Mouse (Mus musculus) ES-CJ7 (cell line): ENCODE data around the gene Psma5.

Experiments
- DNase-seq: peaks from one replicate; pipeline ENCODE4 v3.0.0; 2011; ENCODE audit warnings: low read depth, low spot score

Psma5 gene

DNA sequence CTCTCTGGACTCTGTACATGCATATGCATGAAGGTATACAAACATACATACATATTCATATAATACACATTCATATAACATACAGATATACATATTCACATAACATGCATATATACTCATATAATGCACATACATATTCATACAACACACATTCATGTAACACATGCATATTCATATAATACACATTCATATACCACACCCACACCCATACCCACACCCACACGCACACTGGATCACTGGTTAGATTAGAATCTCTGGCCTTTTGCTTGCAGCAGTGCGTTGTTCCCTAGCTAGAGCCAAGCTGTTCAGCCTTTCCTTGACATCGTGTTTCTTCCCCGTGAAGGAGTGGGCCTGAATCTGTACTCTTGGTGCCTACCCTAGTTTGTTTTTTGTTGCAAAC is 48.0 kb downstream of the Psma5 start:
- DNase-seq, result no peak

DNA sequence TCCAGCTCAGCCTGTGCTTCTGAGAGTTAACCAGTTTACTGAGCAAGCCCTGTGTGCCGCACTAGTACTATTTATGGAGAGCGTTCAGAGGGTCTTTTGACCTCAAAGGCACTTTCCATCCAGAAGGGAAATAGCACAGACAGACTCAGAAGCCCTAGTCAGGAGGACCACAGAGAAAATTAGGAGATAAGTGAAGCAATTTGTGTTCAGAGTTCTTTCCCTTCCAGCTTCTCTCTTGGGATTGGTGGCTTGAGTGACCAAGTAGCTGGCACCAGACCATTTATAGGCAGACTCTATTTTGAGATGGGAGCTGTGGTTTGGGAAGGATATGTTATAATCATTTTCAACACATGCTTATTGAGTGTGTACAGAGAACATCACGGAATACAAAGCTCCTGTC is 49.7 kb downstream of the Psma5 start:
- DNase-seq, result no peak

DNA sequence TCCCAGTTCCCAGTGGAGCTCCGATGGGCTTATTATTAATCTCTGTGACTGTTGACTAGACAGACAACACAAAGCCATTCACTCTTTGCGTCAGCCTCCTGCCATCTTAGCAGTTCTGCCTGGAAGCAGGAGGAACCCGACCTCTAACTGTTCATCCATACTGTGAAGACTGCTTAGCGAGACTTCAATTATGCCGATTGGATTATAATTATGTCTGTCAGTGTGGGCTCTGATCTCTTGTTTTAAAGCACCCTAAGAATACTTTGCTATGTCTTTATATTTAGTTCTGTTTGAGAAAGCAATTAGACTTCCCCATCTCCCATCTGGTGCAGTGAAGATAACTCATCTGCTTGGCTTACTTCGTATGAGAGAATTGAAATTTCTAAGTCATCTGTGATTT is 50.8 kb downstream of the Psma5 start:
- DNase-seq, result no peak

DNA sequence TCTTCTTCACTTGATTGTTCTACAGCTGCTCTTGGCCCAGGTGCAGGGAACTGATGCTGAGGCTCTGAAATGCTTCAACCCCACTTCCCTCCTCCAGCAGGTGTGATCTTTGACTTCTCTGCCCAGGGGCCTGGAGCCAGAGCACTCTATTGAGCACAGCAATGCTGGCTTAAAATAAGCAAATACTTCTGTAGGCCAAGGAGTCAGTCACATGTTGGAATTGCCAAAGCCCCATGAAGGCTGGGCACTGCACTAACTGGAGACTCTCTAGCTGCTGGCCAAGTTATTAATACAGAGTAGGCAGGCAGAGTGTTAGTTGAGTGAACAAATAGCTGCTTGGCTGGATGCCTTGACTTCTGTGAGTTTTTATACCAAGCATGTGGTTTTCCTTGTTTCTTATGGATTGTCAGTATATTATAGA is 54.2 kb downstream of the Psma5 start:
- no peak for DNase-seq

DNA sequence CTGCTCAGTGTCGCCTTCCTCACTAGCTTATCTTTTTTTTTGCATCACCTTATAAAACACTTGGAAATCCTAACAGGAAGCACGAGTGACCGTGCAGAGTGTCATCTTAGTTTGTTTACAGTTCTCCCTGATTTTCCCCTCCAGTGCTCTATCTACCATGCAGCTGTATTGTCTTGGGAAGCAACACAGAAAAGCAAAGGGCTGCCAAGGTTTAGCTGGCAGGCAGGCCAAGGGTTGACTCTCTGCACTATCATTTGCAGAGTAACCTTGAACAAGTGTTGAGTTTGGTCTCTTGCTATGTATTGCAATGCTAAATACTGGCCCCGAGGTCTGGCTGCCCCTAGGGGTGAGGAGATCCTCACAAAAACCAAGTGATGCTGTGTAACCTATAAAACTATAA is 55.0 kb downstream of the Psma5 start:
- DNase-seq, result no peak

DNA sequence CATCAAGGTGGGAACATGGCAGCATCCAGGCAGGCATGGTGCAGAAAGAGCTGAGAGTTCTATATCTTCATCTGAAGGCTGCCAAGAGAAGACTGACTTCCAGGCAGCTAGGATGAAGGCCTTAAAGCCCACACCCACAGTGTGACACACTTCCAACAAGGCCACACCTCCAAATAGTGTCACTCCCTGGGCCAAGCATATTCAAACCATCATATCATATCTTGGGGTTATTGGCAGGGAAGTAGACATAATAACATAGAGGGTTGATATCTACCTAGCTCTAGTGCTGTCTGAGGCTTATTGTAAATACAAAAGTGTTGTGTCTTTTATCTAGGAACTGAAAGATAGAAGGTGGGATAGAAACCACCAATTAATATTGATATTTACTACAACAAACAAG is 55.7 kb downstream of the Psma5 start:
- DNase-seq, result no peak

DNA sequence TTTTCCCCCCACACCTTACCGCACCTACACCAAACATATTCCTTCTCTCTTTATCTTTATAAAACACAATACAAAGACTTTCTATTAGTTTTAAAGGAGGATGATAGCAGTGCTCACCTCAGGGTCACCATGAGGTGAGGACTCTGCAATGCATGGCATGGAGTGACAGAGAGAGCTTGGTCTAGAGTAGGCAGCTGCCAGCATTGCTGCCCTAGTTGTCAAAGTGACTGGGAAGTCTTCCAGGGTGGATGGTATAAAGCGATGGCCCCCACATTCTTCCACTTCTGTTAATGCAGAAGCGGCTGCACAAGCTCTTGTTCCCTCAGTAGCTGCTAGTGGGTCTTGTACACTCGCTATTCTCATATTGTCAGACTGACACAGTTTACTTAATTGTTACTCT is 56.4 kb downstream of the Psma5 start:
- DNase-seq, result no peak

DNA sequence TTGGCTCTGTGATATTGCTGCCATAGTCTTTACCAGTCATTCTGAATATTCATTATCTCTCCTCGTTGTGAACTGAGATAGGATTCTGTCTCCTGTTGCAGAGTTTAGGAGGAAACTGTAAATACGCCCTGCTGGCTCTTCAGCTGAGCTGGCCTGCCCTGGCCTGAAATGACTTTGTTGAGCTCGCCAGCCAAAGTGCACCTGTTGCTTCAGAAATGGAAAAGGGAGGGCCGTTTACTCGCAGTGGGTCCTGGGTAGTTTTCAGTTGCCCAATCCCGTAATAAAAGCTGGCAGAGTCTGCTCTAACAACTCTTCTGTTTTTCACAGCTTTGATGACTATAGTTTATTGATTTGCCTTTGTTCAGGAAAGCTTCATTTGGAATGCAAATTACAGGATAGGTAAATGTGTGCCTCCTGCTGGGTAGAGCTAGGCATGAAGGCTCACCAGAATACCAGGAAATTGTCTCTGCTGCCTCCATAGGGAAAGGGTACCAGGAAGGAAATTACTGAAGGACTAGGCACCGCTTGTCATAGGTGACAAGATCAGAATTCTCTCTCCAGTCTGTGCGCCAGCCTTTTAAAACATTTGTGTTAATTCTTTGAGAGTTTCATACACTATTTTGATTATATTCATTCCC is 57.4 kb downstream of the Psma5 start:
- no peak for DNase-seq

DNA sequence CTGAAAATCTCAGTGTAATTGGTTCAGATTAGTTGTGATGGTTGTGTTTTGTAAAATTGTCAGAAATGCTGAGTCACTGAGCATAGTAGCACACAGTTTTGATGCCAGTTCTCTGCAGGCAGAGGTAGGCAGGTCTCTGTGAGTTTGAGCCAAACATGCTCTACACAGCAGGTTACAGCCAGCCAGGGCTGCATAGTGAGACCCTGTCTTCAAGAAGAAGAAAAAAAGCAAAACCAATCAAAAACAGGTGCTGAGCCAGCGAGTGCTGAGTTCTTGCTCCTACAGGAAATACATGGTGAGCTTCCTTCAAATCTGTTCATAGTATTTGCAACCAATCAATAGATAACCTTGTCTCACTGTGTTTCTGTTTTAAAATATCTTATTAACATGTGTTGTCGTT is 61.8 kb downstream of the Psma5 start:
- DNase-seq, result no peak

DNA sequence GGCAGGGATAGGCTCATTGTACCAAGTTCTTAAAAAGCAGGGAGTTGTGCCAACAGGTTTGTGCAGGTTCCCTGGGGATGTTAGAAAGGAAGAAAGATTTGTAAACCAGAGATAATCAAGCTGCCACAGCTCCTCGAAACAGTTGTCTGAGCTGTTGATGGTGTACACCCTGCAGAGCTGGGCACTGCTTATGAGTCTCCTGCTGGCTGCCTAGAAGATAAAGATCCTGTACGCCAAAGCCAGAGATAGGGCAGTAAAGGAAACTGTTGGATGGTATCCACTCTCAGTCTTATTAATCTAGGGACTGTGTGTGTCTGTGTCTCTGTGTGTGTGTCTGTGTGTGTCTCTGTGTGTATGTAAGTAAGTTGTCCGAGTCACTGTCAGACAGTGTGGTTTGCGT is 64.9 kb downstream of the Psma5 start:
- no peak for DNase-seq

DNA sequence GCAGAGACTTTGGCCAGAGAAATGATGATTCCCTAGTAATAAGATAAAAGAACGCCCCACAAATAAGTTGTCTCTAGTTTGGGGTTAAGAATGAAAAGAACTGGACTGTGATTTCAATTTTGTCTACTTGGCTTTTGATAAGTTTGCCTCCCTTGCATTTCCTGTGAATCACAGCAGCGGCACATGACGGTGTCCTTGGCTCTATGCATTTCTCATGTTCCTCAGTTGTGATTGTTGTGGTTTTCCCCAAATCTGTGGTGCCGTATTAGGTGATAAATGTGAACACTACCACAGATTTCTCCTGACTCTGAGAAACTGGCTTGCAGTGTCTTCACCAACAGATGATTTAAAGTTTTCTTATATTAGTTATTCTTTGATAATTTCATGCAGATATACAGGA is 65.4 kb downstream of the Psma5 start:
- DNase-seq, result no peak

DNA sequence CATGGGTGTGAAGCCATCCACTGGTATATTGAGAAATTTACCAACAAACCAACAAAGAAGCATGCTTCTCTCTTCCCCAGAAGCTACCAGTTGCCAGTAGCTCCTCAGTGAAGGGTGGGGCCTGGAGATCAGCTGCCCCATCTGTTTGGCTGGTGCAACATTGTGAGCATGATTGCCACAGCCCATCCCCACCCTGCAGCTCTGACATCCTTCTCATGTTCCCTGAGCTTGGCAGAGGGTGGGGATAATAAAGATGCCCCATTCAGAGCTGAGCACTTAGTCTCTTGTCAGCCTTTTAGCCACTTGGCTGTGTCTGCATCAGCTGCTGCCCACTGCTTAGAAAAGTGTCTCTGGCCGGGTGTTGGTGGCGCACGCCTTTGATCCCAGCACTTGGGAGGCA is 66.2 kb downstream of the Psma5 start:
- DNase-seq, result no peak

DNA sequence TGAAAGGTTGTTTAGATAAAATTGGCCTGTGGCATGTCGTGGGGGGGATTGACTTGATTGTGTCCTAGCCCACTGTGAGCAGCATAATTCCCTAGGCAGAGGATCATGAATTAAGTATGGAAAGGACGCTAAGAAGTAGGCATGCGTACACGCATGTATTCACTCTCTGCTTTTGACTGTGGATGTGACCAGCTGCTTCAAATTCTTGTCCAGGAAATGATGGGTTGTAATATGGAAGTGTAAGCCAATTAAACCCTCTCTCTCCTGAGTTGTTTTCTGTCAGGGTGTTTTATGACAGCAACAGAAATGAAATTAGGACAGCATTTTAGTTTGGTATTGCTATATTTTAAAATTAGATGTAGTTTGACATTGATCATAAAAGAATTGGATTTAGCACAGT is 68.1 kb downstream of the Psma5 start:
- DNase-seq, result no peak

DNA sequence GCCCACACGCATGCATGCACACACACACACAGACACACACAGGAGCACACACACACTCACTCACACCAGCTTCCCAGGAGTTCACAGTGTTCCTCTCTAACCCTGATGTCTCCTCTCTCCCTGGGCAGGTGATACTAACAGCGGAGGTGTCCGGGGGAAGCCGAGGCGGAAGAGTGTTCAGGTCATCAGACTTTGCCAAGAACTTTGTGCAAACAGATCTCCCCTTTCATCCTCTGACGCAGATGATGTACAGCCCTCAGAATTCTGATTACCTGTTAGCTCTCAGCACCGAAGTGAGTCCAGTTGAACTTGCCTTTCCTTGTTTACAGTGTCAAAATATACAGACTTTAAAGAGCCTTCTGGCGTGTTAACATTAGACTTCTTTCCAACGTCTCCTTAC is 68.8 kb downstream of the Psma5 start:
- DNase-seq, result no peak

DNA sequence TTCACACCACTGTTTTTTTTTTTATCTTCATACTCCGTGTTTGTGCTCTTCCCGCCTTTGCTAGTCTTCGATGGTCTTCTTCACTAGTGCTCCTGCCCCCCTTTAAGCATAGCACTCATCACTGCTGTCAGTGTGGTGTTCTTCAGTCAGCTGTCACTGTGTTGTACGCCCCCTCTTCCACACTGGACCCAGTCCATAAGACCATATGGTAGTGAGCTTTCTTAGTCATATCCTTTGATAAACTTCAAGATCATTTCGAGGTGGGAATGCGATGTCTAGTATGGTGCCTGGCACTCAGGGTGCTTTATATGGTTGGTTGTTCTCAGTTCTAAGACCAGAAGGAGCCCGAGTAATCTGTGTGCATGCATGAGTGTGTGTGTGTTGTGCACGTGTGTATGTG is 70.5 kb downstream of the Psma5 start:
- no peak for DNase-seq

DNA sequence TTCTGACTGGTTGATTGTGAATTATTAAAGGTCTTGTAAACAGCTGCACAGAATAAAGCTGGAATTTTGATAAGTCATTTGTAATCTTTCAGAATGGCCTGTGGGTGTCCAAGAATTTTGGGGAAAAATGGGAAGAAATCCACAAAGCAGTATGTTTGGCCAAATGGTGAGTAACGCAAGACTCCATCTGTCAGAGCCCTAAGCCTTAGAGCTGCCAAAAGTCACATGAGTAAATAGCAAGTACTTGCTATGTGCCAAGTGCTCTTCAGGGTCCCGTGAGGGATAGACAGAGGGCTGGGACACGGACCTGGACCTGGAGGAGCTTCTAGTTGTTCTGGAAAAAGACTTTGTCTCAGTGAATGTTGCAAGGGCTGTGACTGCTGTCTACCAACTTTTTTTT is 71.2 kb downstream of the Psma5 start:
- no peak for DNase-seq

DNA sequence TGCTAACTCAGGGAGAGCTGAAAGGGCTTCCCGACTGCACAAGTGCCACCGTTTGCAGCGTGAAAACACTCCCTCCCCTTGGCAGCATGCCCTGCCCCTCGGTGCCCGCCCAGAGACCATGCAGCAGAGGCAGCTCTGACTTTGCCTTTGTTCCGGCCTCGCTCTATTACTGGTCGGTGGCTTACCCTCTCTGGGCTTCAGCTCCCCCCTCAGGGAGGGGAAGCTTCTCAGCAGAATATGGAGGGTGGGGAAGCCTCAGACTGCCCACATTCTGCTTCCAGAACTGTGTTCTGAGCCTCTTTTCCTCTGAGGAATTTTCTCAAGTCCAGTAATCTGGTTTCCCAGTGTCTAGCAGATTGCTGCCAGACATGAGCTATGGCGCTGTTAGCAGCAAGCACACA is 71.7 kb downstream of the Psma5 start:
- no peak for DNase-seq
